Mouse (Mus musculus) kidney, embryonic 15.5 days (tissue): Measurements from ENCODE around the gene Metap1. TPM values are rescaled to one million over a fixed set of nuclear protein-coding genes. Genes with fewer than 3 reads are reported as not detected.

ENCODE experiments used
- ATAC-seq: fragments of 200-750 bp; cut with Nextera tagmentation; replicated peaks from 2 replicates; pipeline ENCODE4 v1.8.0; 2017; ENCODE audit warnings: moderate TSS enrichment; ENCODE audit not compliant: low FRiP score
- H3K27ac ChIP-seq: fragments of 300-500 bp; sonication (generic); 2 replicates; pipeline ENCODE4 v1.5.1; 2015; ENCODE audit warnings: mild to moderate bottlenecking, inconsistent platforms
- H3K27me3 ChIP-seq: fragments of 300-500 bp; sonication (generic); 2 replicates; pipeline ENCODE4 v1.6.1; 2015; ENCODE audit warnings: inconsistent platforms
- H3K36me3 ChIP-seq: fragments of 300-500 bp; sonication (generic); 2 replicates; pipeline ENCODE4 v1.6.1; 2015; ENCODE audit warnings: inconsistent platforms
- H3K4me1 ChIP-seq: fragments of 300-500 bp; sonication (generic); 2 replicates; pipeline ENCODE4 v1.6.1; 2015; ENCODE audit warnings: inconsistent platforms
- H3K4me2 ChIP-seq: fragments of 300-500 bp; sonication (generic); 2 replicates; pipeline ENCODE4 v1.6.1; 2015; ENCODE audit warnings: moderate library complexity, mild to moderate bottlenecking, inconsistent platforms
- H3K4me3 ChIP-seq: fragments of 300-500 bp; sonication (generic); replicated peaks from 2 replicates; pipeline ENCODE4 v1.5.1; 2015; ENCODE audit warnings: mild to moderate bottlenecking, inconsistent platforms
- H3K9ac ChIP-seq: fragments of 300-500 bp; sonication (generic); 2 replicates; pipeline ENCODE4 v1.6.1; 2015; ENCODE audit warnings: mild to moderate bottlenecking, inconsistent platforms
- H3K9me3 ChIP-seq: fragments of 300-500 bp; sonication (generic); replicated peaks from 2 replicates; pipeline ENCODE4 v1.6.1; 2016; ENCODE audit warnings: inconsistent platforms
- WGBS: fragments of 180-500 bp; shearing (Covaris S2); methylation state at CpG from one replicate; pipeline ENCODE4 v1.1.7; 2015; ENCODE audit warnings: mixed read lengths; 5-methylcytosine and 5-hydroxymethylcytosine counted together
- polyA plus RNA-seq: library from polyadenylated mRNA; unstranded; fragments of >200 nt; fragmentation: Nextera tagmentation; extraction: Ambion mirVana; gene quantifications from 2 replicates; pipeline ENCODE4 v1.2.1, GENCODE M21; 2015

Metap1 gene
- polyA plus RNA-seq, 1 experiment from 2014 or later: 46.1 TPM

- Histone ChIP-seq H3K36me3 (no peaks in the 10 kb centered on the region), H3K9me3 (no peaks in the 10 kb centered on the region), H3K4me1 (peaks cover 15% of the 10 kb centered on the region), H3K9ac (no peak overlapping the region), H3K4me2 (no peak overlapping the region), H3K27ac (no peak overlapping the region), H3K4me3 (no peak overlapping the region), H3K27me3 (no peaks in the 10 kb centered on the region)
- WGBS: 94% methylated on average over 4 of the region's 4 CpGs
- no peak for ATAC-seq
These were observed 34.6 kb upstream of the Metap1 start for GRCm38 (mm10) chr3:138523956-138524355.

- Histone ChIP-seq H3K4me2 (no peak overlapping the region), H3K9ac (no peak overlapping the region), H3K36me3 (no peaks in the 10 kb centered on the region), H3K9me3 (no peaks in the 10 kb centered on the region), H3K4me3 (no peak overlapping the region), H3K27me3 (no peaks in the 10 kb centered on the region), H3K27ac (no peak overlapping the region), H3K4me1 (peaks cover 9% of the 10 kb centered on the region)
- WGBS: 82% methylated on average over 6 of the region's 6 CpGs
- no peak for ATAC-seq
These were observed 29.9 kb upstream of the Metap1 start for GRCm38 (mm10) chr3:138519218-138519617.

- Histone ChIP-seq H3K9me3 (no peaks in the 10 kb centered on the region), H3K27ac (no peak overlapping the region), H3K27me3 (no peaks in the 10 kb centered on the region), H3K4me1 (peaks cover 15% of the 10 kb centered on the region), H3K4me2 (no peak overlapping the region), H3K4me3 (no peak overlapping the region), H3K9ac (no peak overlapping the region), H3K36me3 (no peaks in the 10 kb centered on the region)
- no peak for ATAC-seq
- 68% methylated on average over 3 of the region's 3 CpGs for WGBS
These were observed 28.6 kb upstream of the Metap1 start for GRCm38 (mm10) chr3:138517881-138518280.

- Histone ChIP-seq H3K9me3 (no peaks in the 10 kb centered on the region), H3K27ac (no peak overlapping the region), H3K4me2 (no peak overlapping the region), H3K4me3 (no peak overlapping the region), H3K4me1 (peaks cover 19% of the 10 kb centered on the region), H3K9ac (no peak overlapping the region), H3K27me3 (no peaks in the 10 kb centered on the region), H3K36me3 (no peaks in the 10 kb centered on the region)
- no peak; the same call in 1 of the 2 replicates for ATAC-seq
- WGBS: 62% methylated on average over 10 of the region's 10 CpGs
These were observed 26.5 kb upstream of the Metap1 start for GRCm38 (mm10) chr3:138515656-138516370.

GRCm38 (mm10) chr3:138514749-138515148 lies 25.4 kb upstream of the Metap1 start:
- H3K27ac ChIP-seq: no peak overlapping the region
- H3K4me2 ChIP-seq: no peak overlapping the region
- WGBS: 57% methylated on average over 3 of the region's 3 CpGs
- H3K4me3 ChIP-seq: no peak overlapping the region
- ATAC-seq: no peak
- H3K4me1 ChIP-seq: peaks cover 19% of the 10 kb centered on the region
- no peaks in the 10 kb centered on the region for H3K27me3 ChIP-seq
- no peaks in the 10 kb centered on the region for H3K36me3 ChIP-seq
- H3K9ac ChIP-seq: no peak overlapping the region
- no peaks in the 10 kb centered on the region for H3K9me3 ChIP-seq

- Histone ChIP-seq H3K9me3 (no peaks in the 10 kb centered on the region), H3K36me3 (no peaks in the 10 kb centered on the region), H3K9ac (no peak overlapping the region), H3K27ac (no peak overlapping the region), H3K4me3 (peak overlapping the region; percentile 17), H3K4me1 (peaks cover 19% of the 10 kb centered on the region), H3K4me2 (peak overlapping the region; percentile 42), H3K27me3 (no peaks in the 10 kb centered on the region)
- 33% methylated on average over 12 of the region's 12 CpGs for WGBS
- ATAC-seq: no peak
These were observed 23.9 kb upstream of the Metap1 start for GRCm38 (mm10) chr3:138513243-138513642.

GRCm38 (mm10) chr3:138510471-138510870 lies 21.2 kb upstream of the Metap1 start:
- 41% methylated on average over 5 of the region's 5 CpGs for WGBS
- Histone ChIP-seq H3K9me3 (no peaks in the 10 kb centered on the region), H3K9ac (no peak overlapping the region), H3K27me3 (no peaks in the 10 kb centered on the region), H3K4me1 (peaks cover 12% of the 10 kb centered on the region), H3K4me3 (no peak overlapping the region), H3K27ac (no peak overlapping the region), H3K36me3 (no peaks in the 10 kb centered on the region), H3K4me2 (no peak overlapping the region)
- ATAC-seq: no peak

GRCm38 (mm10) chr3:138509581-138509980 lies 20.3 kb upstream of the Metap1 start:
- H3K4me1 ChIP-seq: 0 out of 2 replicates have a peak, but pooled peaks cover 10% of the 10 kb centered on the region
- H3K27me3 ChIP-seq: no peaks in the 10 kb centered on the region
- no peaks in the 10 kb centered on the region for H3K36me3 ChIP-seq
- H3K9ac ChIP-seq: no peak overlapping the region
- no peaks in the 10 kb centered on the region for H3K9me3 ChIP-seq
- ATAC-seq: no peak
- no peak overlapping the region for H3K4me3 ChIP-seq
- no peak overlapping the region for H3K4me2 ChIP-seq
- WGBS: 84% methylated on average over 2 of the region's 2 CpGs
- H3K27ac ChIP-seq: no peak overlapping the region

GRCm38 (mm10) chr3:138506749-138507148 lies 17.4 kb upstream of the Metap1 start:
- no peaks in the 10 kb centered on the region for H3K27me3 ChIP-seq
- peak; percentile 65; the same call in 1 of the 2 replicates for ATAC-seq
- 54% methylated on average over 6 of the region's 6 CpGs for WGBS
- 0 out of 2 replicates have a peak, but pooled peaks cover 3% of the 10 kb centered on the region for H3K4me1 ChIP-seq
- H3K27ac ChIP-seq: no peak overlapping the region
- H3K4me3 ChIP-seq: no peak overlapping the region
- H3K9ac ChIP-seq: no peak overlapping the region
- no peaks in the 10 kb centered on the region for H3K36me3 ChIP-seq
- H3K9me3 ChIP-seq: no peaks in the 10 kb centered on the region
- no peak overlapping the region for H3K4me2 ChIP-seq

- Histone ChIP-seq H3K27ac (no peak overlapping the region), H3K36me3 (no peaks in the 10 kb centered on the region), H3K9me3 (no peaks in the 10 kb centered on the region), H3K4me1 (peaks cover 8% of the 10 kb centered on the region; the same call in 1 of the 2 replicates), H3K27me3 (no peaks in the 10 kb centered on the region), H3K9ac (no peak overlapping the region), H3K4me3 (no peak overlapping the region), H3K4me2 (no peak overlapping the region)
- no peak for ATAC-seq
- WGBS: 83% methylated on average over 11 of the region's 11 CpGs
These were observed 14.4 kb upstream of the Metap1 start for GRCm38 (mm10) chr3:138503754-138504153.

GRCm38 (mm10) chr3:138499854-138500740 lies 10.8 kb upstream of the Metap1 start:
- Histone ChIP-seq H3K4me2 (no peak overlapping the region), H3K4me1 (peaks cover 8% of the 10 kb centered on the region; the same call in 1 of the 2 replicates), H3K4me3 (no peak overlapping the region), H3K9me3 (no peaks in the 10 kb centered on the region), H3K36me3 (no peaks in the 10 kb centered on the region), H3K27ac (no peak overlapping the region), H3K9ac (no peak overlapping the region), H3K27me3 (no peaks in the 10 kb centered on the region)
- WGBS: 43% methylated on average over 15 of the region's 15 CpGs
- ATAC-seq: no peak

GRCm38 (mm10) chr3:138498731-138499130 lies 9.4 kb upstream of the Metap1 start:
- H3K9ac ChIP-seq: no peak overlapping the region
- no peak overlapping the region for H3K4me2 ChIP-seq
- no peak overlapping the region for H3K4me3 ChIP-seq
- no peak overlapping the region for H3K27ac ChIP-seq
- H3K36me3 ChIP-seq: no peaks in the 10 kb centered on the region
- H3K9me3 ChIP-seq: no peaks in the 10 kb centered on the region
- H3K4me1 ChIP-seq: peaks cover 6% of the 10 kb centered on the region; the same call in 1 of the 2 replicates
- no peak for ATAC-seq
- H3K27me3 ChIP-seq: no peaks in the 10 kb centered on the region
- WGBS: 70% methylated on average over 4 of the region's 4 CpGs
